Mouse (Mus musculus) forebrain, embryonic 16.5 days (tissue): ENCODE results near the gene Stum. TPM values are rescaled to one million over a fixed set of nuclear protein-coding genes. Genes with fewer than 3 reads are reported as not detected.

ENCODE experiments used
- ATAC-seq: fragments of 200-750 bp; cut with Nextera tagmentation; 2 replicates; pipeline ENCODE4 v1.8.0; 2017; ENCODE audit warnings: mild to moderate bottlenecking, moderate library complexity
- H3K27ac ChIP-seq: fragments of 300-500 bp; sonication (generic); 2 replicates; pipeline ENCODE4 v1.5.1; 2014; ENCODE audit warnings: low read length, control low read depth
- H3K27me3 ChIP-seq: fragments of 300-500 bp; sonication (generic); replicated peaks from 2 replicates; pipeline ENCODE4 v1.6.1; 2014; ENCODE audit warnings: low read length; ENCODE audit not compliant: control insufficient read depth, insufficient read depth
- H3K36me3 ChIP-seq: fragments of 300-500 bp; sonication (generic); 2 replicates; pipeline ENCODE4 v1.6.1; 2014; ENCODE audit not compliant: control insufficient read depth, insufficient read depth
- H3K4me1 ChIP-seq: fragments of 300-500 bp; sonication (generic); replicated peaks from 2 replicates; pipeline ENCODE4 v1.6.1; 2014; ENCODE audit warnings: low read length; ENCODE audit not compliant: control insufficient read depth, insufficient read depth
- H3K4me2 ChIP-seq: fragments of 300-500 bp; sonication (generic); 2 replicates; pipeline ENCODE4 v1.6.1; 2014; ENCODE audit warnings: mild to moderate bottlenecking, low read length, control low read depth
- H3K4me3 ChIP-seq: fragments of 300-500 bp; sonication (generic); replicated peaks from 2 replicates; pipeline ENCODE4 v1.5.1; 2014; ENCODE audit warnings: mild to moderate bottlenecking, low read length, control low read depth
- H3K9ac ChIP-seq: fragments of 300-500 bp; sonication (generic); replicated peaks from 2 replicates; pipeline ENCODE4 v1.6.1; 2014; ENCODE audit warnings: low read depth, low read length, control low read depth
- H3K9me3 ChIP-seq: fragments of 300-500 bp; sonication (generic); 2 replicates; pipeline ENCODE4 v1.6.1; 2016; ENCODE audit warnings: low read length; ENCODE audit not compliant: control insufficient read depth
- WGBS: fragments of 180-500 bp; shearing (Covaris S2); extraction: QIAGEN DNeasy Blood & Tissue Kit; methylation state at CpG from one replicate; pipeline ENCODE4 v1.1.7; 2014; 5-methylcytosine and 5-hydroxymethylcytosine counted together
- polyA plus RNA-seq: library from polyadenylated mRNA; unstranded; fragments of >200 nt; fragmentation: Nextera tagmentation; extraction: Ambion mirVana; gene quantifications from 2 replicates; pipeline ENCODE4 v1.2.1, GENCODE M21; 2015

The Stum gene
- polyA plus RNA-seq, 1 experiment from 2014 or later: 4.3 TPM

- no peaks in the 10 kb centered on the region for H3K9me3 ChIP-seq
- no peak overlapping the region for H3K4me2 ChIP-seq
- H3K9ac ChIP-seq: no peak overlapping the region
- no peak overlapping the region for H3K27ac ChIP-seq
- 79% methylated on average over 8 of the region's 8 CpGs for WGBS
- H3K36me3 ChIP-seq: no peaks in the 10 kb centered on the region
- ATAC-seq: no peak
- H3K4me1 ChIP-seq: peaks cover 9% of the 10 kb centered on the region
- no peaks in the 10 kb centered on the region for H3K27me3 ChIP-seq
- H3K4me3 ChIP-seq: no peak overlapping the region
Measured at GRCm38 (mm10) chr1:180518412-180518811, 35.1 kb upstream of the Stum start.

GRCm38 (mm10) chr1:180517390-180518054 lies 34.2 kb upstream of the Stum start:
- no peak overlapping the region; the same call in 1 of the 2 replicates for H3K27ac ChIP-seq
- H3K4me3 ChIP-seq: no peak overlapping the region
- peaks cover 9% of the 10 kb centered on the region for H3K4me1 ChIP-seq
- no peak overlapping the region for H3K4me2 ChIP-seq
- 63% methylated on average over 10 of the region's 10 CpGs for WGBS
- no peaks in the 10 kb centered on the region for H3K36me3 ChIP-seq
- H3K27me3 ChIP-seq: no peaks in the 10 kb centered on the region
- no peak overlapping the region for H3K9ac ChIP-seq
- no peak for ATAC-seq
- no peaks in the 10 kb centered on the region for H3K9me3 ChIP-seq

- Histone ChIP-seq H3K27me3 (no peaks in the 10 kb centered on the region), H3K4me1 (peaks cover 9% of the 10 kb centered on the region; the same call in 1 of the 2 replicates), H3K4me3 (no peak overlapping the region), H3K27ac (no peak overlapping the region), H3K9me3 (no peaks in the 10 kb centered on the region), H3K4me2 (no peak overlapping the region), H3K36me3 (no peaks in the 10 kb centered on the region), H3K9ac (no peak overlapping the region)
- no peak for ATAC-seq
- WGBS: 85% methylated on average over 2 of the region's 2 CpGs
Measured at GRCm38 (mm10) chr1:180514077-180514476, 30.8 kb upstream of the Stum start.

GRCm38 (mm10) chr1:180510879-180511278 lies 27.6 kb upstream of the Stum start:
- Histone ChIP-seq H3K27me3 (no peaks in the 10 kb centered on the region), H3K9me3 (no peaks in the 10 kb centered on the region), H3K4me3 (no peak overlapping the region), H3K36me3 (no peaks in the 10 kb centered on the region), H3K27ac (no peak overlapping the region), H3K4me1 (peaks cover 10% of the 10 kb centered on the region; the same call in 1 of the 2 replicates), H3K4me2 (no peak overlapping the region), H3K9ac (no peak overlapping the region)
- no peak for ATAC-seq
- 45% methylated on average over 4 of the region's 4 CpGs for WGBS

GRCm38 (mm10) chr1:180510442-180510841 lies 27.1 kb upstream of the Stum start:
- Histone ChIP-seq H3K9ac (no peak overlapping the region), H3K36me3 (no peaks in the 10 kb centered on the region), H3K4me1 (peaks cover 10% of the 10 kb centered on the region; the same call in 1 of the 2 replicates), H3K4me3 (no peak overlapping the region), H3K27ac (no peak overlapping the region), H3K9me3 (no peaks in the 10 kb centered on the region), H3K27me3 (no peaks in the 10 kb centered on the region), H3K4me2 (no peak overlapping the region)
- ATAC-seq: no peak
- 53% methylated on average over 15 of the region's 15 CpGs for WGBS

- no peak for ATAC-seq
- Histone ChIP-seq H3K9ac (no peak overlapping the region), H3K4me2 (no peak overlapping the region), H3K4me1 (peaks cover 10% of the 10 kb centered on the region; the same call in 1 of the 2 replicates), H3K27me3 (no peaks in the 10 kb centered on the region), H3K9me3 (no peaks in the 10 kb centered on the region), H3K27ac (no peak overlapping the region), H3K36me3 (no peaks in the 10 kb centered on the region), H3K4me3 (no peak overlapping the region)
- 87% methylated on average over 7 of the region's 7 CpGs for WGBS
Measured at GRCm38 (mm10) chr1:180508662-180509061, 25.4 kb upstream of the Stum start.

- Histone ChIP-seq H3K9me3 (no peaks in the 10 kb centered on the region), H3K36me3 (no peaks in the 10 kb centered on the region), H3K4me2 (no peak overlapping the region), H3K9ac (no peak overlapping the region), H3K4me3 (no peak overlapping the region), H3K27me3 (no peaks in the 10 kb centered on the region), H3K27ac (no peak overlapping the region), H3K4me1 (peaks cover 10% of the 10 kb centered on the region; the same call in 1 of the 2 replicates)
- no peak for ATAC-seq
- 62% methylated on average over 7 of the region's 7 CpGs for WGBS
Measured at GRCm38 (mm10) chr1:180507291-180507791, 24.0 kb upstream of the Stum start.

- no peak for ATAC-seq
- no peak overlapping the region for H3K4me3 ChIP-seq
- no peaks in the 10 kb centered on the region for H3K36me3 ChIP-seq
- H3K27ac ChIP-seq: no peak overlapping the region
- WGBS: 76% methylated on average over 7 of the region's 7 CpGs
- H3K27me3 ChIP-seq: no peaks in the 10 kb centered on the region
- H3K4me2 ChIP-seq: no peak overlapping the region
- no peak overlapping the region for H3K9ac ChIP-seq
- no peaks in the 10 kb centered on the region for H3K9me3 ChIP-seq
- H3K4me1 ChIP-seq: peaks cover 10% of the 10 kb centered on the region; the same call in 1 of the 2 replicates
Measured at GRCm38 (mm10) chr1:180506341-180506740, 23.0 kb upstream of the Stum start.

GRCm38 (mm10) chr1:180504899-180505298 lies 21.6 kb upstream of the Stum start:
- Histone ChIP-seq H3K9ac (no peak overlapping the region), H3K36me3 (no peaks in the 10 kb centered on the region), H3K4me1 (0 out of 2 replicates have a peak, but pooled peaks cover 3% of the 10 kb centered on the region), H3K27me3 (no peaks in the 10 kb centered on the region), H3K27ac (no peak overlapping the region), H3K4me3 (no peak overlapping the region), H3K9me3 (no peaks in the 10 kb centered on the region), H3K4me2 (no peak overlapping the region)
- WGBS: 80% methylated on average over 5 of the region's 5 CpGs
- ATAC-seq: no peak
